In the genomic region with DNA sequence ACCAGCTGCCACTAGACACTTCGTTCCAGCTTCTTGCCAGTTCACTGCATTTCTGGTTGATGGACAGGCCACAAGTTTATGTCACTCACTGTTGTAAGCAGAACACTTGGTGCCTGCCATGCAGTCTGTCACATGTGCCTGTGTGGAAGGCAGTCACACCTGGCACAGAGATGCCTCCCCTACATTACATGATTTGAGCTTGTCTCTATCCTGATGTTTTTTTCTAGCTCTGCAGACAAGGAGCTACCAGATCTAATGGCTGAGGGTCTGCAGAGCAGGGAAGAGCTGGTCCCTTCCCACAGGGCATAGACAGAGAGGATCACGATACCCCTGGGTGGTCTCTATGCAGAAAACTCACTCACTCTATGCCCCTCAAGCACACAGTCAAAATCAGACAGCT, we compare ENCODE assay signal across 26 mouse cellular contexts. TPM values are rescaled to one million over a fixed set of nuclear protein-coding genes. Genes with fewer than 3 reads are reported as not detected.
DNase-seq lines count a peak whose midpoint lies in the region; ATAC-seq and TF ChIP-seq lines count a peak whose summit lies in the region.
"Had no signal": no experiment of that assay in that cellular context is flagged by ENCODE, and none has a peak within 500 bp of the region (broad histone marks: within the 10 kb centered on the region; RNA-seq: fewer than 3 reads in every experiment).

No protein-coding gene starts in this region.

- no peak for TF ChIP-seq CTCF in heart, postnatal 0 days (IDR thresholded peaks at IDR 0.05; ENCODE audit: low read depth)

- no peak overlapping the region for H3K9ac ChIP-seq in heart, postnatal 0 days (replicated peaks; ENCODE audit: low read depth, low read length)
- no peak overlapping the region for H3K9ac ChIP-seq in heart, embryonic 11.5 days (ENCODE audit: low read depth, low read length)
- H3K9ac ChIP-seq: embryonic facial prominence, embryonic 13.5 days; embryonic facial prominence, embryonic 15.5 days; forebrain, embryonic 12.5 days had no signal

- ATAC-seq in heart, postnatal 0 days (ENCODE audit: insufficient read depth, low read depth) = no peak
- ATAC-seq in heart, embryonic 11.5 days (replicated peaks; ENCODE audit: insufficient number of reproducible peaks, low FRiP score, low TSS enrichment) = no peak
- ATAC-seq: forebrain, embryonic 14.5 days had no signal

- no peaks in the 10 kb centered on the region for H3K27me3 ChIP-seq in heart, postnatal 0 days (ENCODE audit: control insufficient read depth, insufficient read depth, low read length)
- H3K27me3 ChIP-seq in heart, embryonic 11.5 days (ENCODE audit: control insufficient read depth, insufficient read depth, low read length) = no peaks in the 10 kb centered on the region
- no peaks in the 10 kb centered on the region for H3K27me3 ChIP-seq in limb, embryonic 10.5 days (ENCODE audit: low read depth, poor library complexity, severe bottlenecking)
- H3K27me3 ChIP-seq: embryonic facial prominence, embryonic 13.5 days; embryonic facial prominence, embryonic 15.5 days; forebrain, embryonic 12.5 days had no signal

- no peaks in the 10 kb centered on the region for H3K9me3 ChIP-seq in heart, postnatal 0 days (replicated peaks; ENCODE audit: control insufficient read depth, low read length)
- no peaks in the 10 kb centered on the region for H3K9me3 ChIP-seq in heart, embryonic 11.5 days (replicated peaks; ENCODE audit: control insufficient read depth, low read length)
- no peaks in the 10 kb centered on the region for H3K9me3 ChIP-seq in limb, embryonic 10.5 days (replicated peaks)
- H3K9me3 ChIP-seq: embryonic facial prominence, embryonic 13.5 days; embryonic facial prominence, embryonic 15.5 days; forebrain, embryonic 10.5 days; forebrain, embryonic 12.5 days had no signal

- no peak for DNase-seq in heart, postnatal 0 days (ENCODE audit: low spot score)
- peak; percentile 66 for DNase-seq in thymus, postnatal 0 days (ENCODE audit: low spot score)
- no peak for DNase-seq in thymus, adult 18-20 months
- DNase-seq in thymus, postnatal 25 days = peak; percentile 55
- DNase-seq in limb, embryonic 10.5 days (ENCODE audit: low spot score) = no peak
- DNase-seq in lung, adult 18-20 months = no peak
- DNase-seq: adrenal gland, adult 2 months; adrenal gland, postnatal 10 days; adrenal gland, postnatal 25 days; cerebellum, adult 11 months; cerebellum, adult 18-20 months; cerebellum, adult 8-10 months; cerebellum, adult 9-11 months; cerebellum, postnatal 14 days; cerebellum, postnatal 36 days; embryo, embryonic 11 days had no signal

- H3K4me3 ChIP-seq in heart, postnatal 0 days (ENCODE audit: low read depth, low read length) = no peak overlapping the region
- H3K4me3 ChIP-seq in heart, embryonic 11.5 days (ENCODE audit: low read depth, low read length) = no peak overlapping the region
- no peak overlapping the region for H3K4me3 ChIP-seq in limb, embryonic 10.5 days
- H3K4me3 ChIP-seq: embryonic facial prominence, embryonic 13.5 days; embryonic facial prominence, embryonic 15.5 days; erythroblast, embryonic 14.5 days; forebrain, embryonic 10.5 days; forebrain, embryonic 12.5 days had no signal

- H3K4me2 ChIP-seq in heart, postnatal 0 days (ENCODE audit: low read depth, low read length) = no peak overlapping the region
- no peak overlapping the region for H3K4me2 ChIP-seq in heart, embryonic 11.5 days
- H3K4me2 ChIP-seq: embryonic facial prominence, embryonic 13.5 days; embryonic facial prominence, embryonic 15.5 days; forebrain, embryonic 12.5 days had no signal

- H3K27ac ChIP-seq in heart, postnatal 0 days (ENCODE audit: low read depth) = peak overlapping the region; percentile 60; the same call in 1 of the 2 replicates
- H3K27ac ChIP-seq in heart, embryonic 11.5 days (ENCODE audit: low read depth, low read length) = no peak overlapping the region
- no peak overlapping the region for H3K27ac ChIP-seq in limb, embryonic 10.5 days
- H3K27ac ChIP-seq: embryonic facial prominence, embryonic 13.5 days; embryonic facial prominence, embryonic 15.5 days; forebrain, embryonic 12.5 days had no signal

- H3K36me3 ChIP-seq in heart, postnatal 0 days (replicated peaks; ENCODE audit: control insufficient read depth, insufficient read depth, low read length) = no peaks in the 10 kb centered on the region
- no peaks in the 10 kb centered on the region for H3K36me3 ChIP-seq in heart, embryonic 11.5 days (ENCODE audit: control insufficient read depth, insufficient read depth, low read length)
- H3K36me3 ChIP-seq in limb, embryonic 10.5 days = no peaks in the 10 kb centered on the region
- H3K36me3 ChIP-seq: embryonic facial prominence, embryonic 13.5 days; embryonic facial prominence, embryonic 15.5 days; forebrain, embryonic 10.5 days; forebrain, embryonic 12.5 days had no signal

- WGBS in heart, postnatal 0 days = 83% methylated on average over 2 of the region's 2 CpGs
- WGBS in heart, embryonic 11.5 days (ENCODE audit: insufficient replicate concordance) = 82% methylated on average over 2 of the region's 2 CpGs
- 89% methylated on average over 2 of the region's 2 CpGs for WGBS in limb, embryonic 10.5 days

- no peak for TF ChIP-seq EP300 in heart, postnatal 0 days (IDR thresholded peaks at IDR 0.05; ENCODE audit: low read depth)

- 0 out of 2 replicates have a peak, but pooled peaks cover 7% of the 10 kb centered on the region for H3K4me1 ChIP-seq in heart, postnatal 0 days (ENCODE audit: control insufficient read depth, insufficient read depth)
- H3K4me1 ChIP-seq in heart, embryonic 11.5 days (ENCODE audit: control insufficient read depth, insufficient read depth, low read length) = peaks cover 18% of the 10 kb centered on the region
- H3K4me1 ChIP-seq in limb, embryonic 10.5 days = peaks cover 31% of the 10 kb centered on the region

RNA-seq across cellular contexts. Expression of gene Medag, which starts 44.5 kb away (rescaled TPM):
- 3.4 and 7.7 TPM in 2 replicates for total RNA-seq in heart, postnatal 0 days (2014; rRNA removed; ENCODE audit: low replicate concordance)
- polyA plus RNA-seq in heart, postnatal 0 days (2015; fragmentation: Nextera tagmentation; extraction: Ambion mirVana) = 1.7 and 2.0 TPM in 2 replicates
- polyA plus RNA-seq in heart, embryonic 11.5 days (2014; fragmentation: Nextera tagmentation; extraction: Ambion mirVana) = 0.75 and 0.96 TPM in 2 replicates
- 1.3 and 2.0 TPM in 2 replicates for polyA plus RNA-seq in thymus, postnatal 0 days (2015; fragmentation: Nextera tagmentation; extraction: Ambion mirVana)
- 0.26 and 0.33 TPM in 2 replicates for polyA plus RNA-seq in limb, embryonic 10.5 days (2016; fragmentation: Nextera tagmentation; extraction: Ambion mirVana)
- total RNA-seq: common myeloid progenitor, adult 5-6 weeks; ES-E14; MEL had no signal
- polyA plus RNA-seq: erythroblast, embryonic 14.5 days had no signal

Comparison
In these comparisons a context has a peak if more than half of its experiments do, and no peak if none do; other contexts are left out.
1. DNase-seq: peak in thymus, postnatal 0 days (single experiment) and thymus, postnatal 25 days (single experiment); none in heart, postnatal 0 days (single experiment), thymus, adult 18-20 months (0 of 2), limb, embryonic 10.5 days (single experiment) and lung, adult 18-20 months (0 of 2).